Mouse (Mus musculus) E14TG2a.4 (cell line): ENCODE measurements around the gene Rassf2.

ENCODE experiments used
- H3K27me3 ChIP-seq: 2 replicates; pipeline ENCODE4 v1.6.1; 2014; ENCODE audit warnings: low read length, control low read depth; ENCODE audit not compliant: insufficient read depth
- H3K36me3 ChIP-seq: 2 replicates; pipeline ENCODE4 v1.6.1; 2014; ENCODE audit warnings: low read length, control low read depth; ENCODE audit not compliant: insufficient read depth
- H3K4me1 ChIP-seq: replicated peaks from 2 replicates; pipeline ENCODE4 v1.6.1; 2014; ENCODE audit warnings: low read depth, low read length, control low read depth
- H3K4me3 ChIP-seq: replicated peaks from 2 replicates; pipeline ENCODE4 v1.5.1; 2014; ENCODE audit warnings: mild to moderate bottlenecking, low read length
- H3K9me3 ChIP-seq: 2 replicates; pipeline ENCODE4 v1.6.1; 2014; ENCODE audit warnings: low read length, control low read depth
- CTCF ChIP-seq: conservative IDR thresholded peaks from 2 replicates; pipeline ENCODE4 v1.5.1; 2014; ENCODE audit warnings: low read length
- NANOG ChIP-seq: IDR thresholded peaks from 2 replicates; pipeline ENCODE4 v1.6.1; 2014; ENCODE audit warnings: borderline replicate concordance, low read length, mixed read lengths
- POU5F1 ChIP-seq: IDR thresholded peaks from 2 replicates; pipeline ENCODE4 v1.6.1; 2014; ENCODE audit warnings: low read length, borderline replicate concordance

The Rassf2 gene

DNA sequence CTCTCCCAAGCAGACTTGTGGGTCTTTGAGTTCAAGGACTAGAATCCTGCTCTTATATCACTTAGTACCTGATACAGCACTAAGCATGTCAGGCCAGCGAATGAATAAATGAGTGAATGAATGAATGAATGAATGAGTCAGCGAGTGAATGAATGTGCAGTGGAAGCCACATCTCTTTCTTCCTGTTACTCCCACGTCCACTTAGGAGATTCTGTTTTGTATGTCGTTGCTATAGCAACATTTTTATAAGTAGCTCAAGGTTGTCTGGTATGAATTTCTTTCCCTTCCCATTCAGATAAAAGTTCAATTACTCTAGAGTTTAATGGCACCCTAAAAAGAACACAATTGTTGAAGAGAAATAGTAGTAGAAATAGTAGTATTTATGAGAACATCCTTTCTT, 59.0 kb downstream of the Rassf2 start:
- H3K4me3 ChIP-seq: no peak overlapping the region
- no peaks in the 10 kb centered on the region for H3K36me3 ChIP-seq
- H3K27me3 ChIP-seq: no peaks in the 10 kb centered on the region
- H3K4me1 ChIP-seq: no peaks in the 10 kb centered on the region
- TF ChIP-seq NANOG (no peak), CTCF (no peak), POU5F1 (no peak)
- H3K9me3 ChIP-seq: no peaks in the 10 kb centered on the region; the same call in 1 of the 2 replicates

DNA sequence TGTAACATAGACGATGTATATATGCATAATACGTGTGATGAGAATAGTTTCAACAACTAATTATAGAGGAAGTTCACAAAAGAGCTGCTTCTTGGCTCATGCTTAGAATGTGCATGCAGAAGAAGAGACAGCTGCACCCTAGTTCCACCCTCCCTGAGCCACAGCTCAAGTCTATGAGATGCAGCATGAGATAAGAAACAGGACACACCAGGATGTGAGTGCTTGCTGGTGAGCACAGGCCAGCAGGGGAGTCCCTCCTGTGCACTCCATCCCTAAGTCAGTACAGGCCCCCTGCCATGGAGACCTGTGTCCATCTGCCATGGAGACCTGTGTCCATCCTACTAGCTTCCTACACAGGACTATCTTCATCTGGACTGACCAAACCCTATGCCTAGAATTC, 59.5 kb downstream of the Rassf2 start:
- no peaks in the 10 kb centered on the region for H3K4me1 ChIP-seq
- H3K27me3 ChIP-seq: no peaks in the 10 kb centered on the region
- H3K9me3 ChIP-seq: no peaks in the 10 kb centered on the region; the same call in 1 of the 2 replicates
- no peaks in the 10 kb centered on the region for H3K36me3 ChIP-seq
- H3K4me3 ChIP-seq: peak overlapping the region; percentile 61; the same call in 1 of the 2 replicates
- TF ChIP-seq CTCF (no peak), POU5F1 (no peak), NANOG (no peak)

DNA sequence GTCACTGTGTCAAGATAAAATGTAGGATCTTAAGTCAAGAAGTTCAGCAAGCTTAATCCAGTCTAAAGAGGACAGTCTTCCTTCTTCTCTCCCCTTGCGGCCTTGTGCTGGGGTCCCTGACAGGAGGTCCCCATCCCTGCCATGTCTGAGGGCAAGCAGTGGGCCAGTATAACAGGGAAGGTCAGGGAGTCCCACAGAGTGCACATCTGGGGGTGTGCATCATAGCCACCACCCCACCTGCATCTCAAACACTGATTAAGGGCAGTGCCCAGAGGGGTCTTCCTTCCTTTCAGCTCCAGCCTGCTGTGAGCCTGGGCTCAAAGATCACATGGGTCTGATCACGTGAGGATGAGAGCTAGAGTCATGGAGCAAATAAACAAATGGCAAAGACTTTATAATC, 68.4 kb downstream of the Rassf2 start:
- no peaks in the 10 kb centered on the region for H3K9me3 ChIP-seq
- TF ChIP-seq POU5F1: no peak
- no peak for TF ChIP-seq CTCF
- no peak for TF ChIP-seq NANOG
- no peak overlapping the region for H3K4me3 ChIP-seq
- H3K36me3 ChIP-seq: no peaks in the 10 kb centered on the region
- H3K4me1 ChIP-seq: peaks cover 26% of the 10 kb centered on the region
- no peaks in the 10 kb centered on the region for H3K27me3 ChIP-seq

DNA sequence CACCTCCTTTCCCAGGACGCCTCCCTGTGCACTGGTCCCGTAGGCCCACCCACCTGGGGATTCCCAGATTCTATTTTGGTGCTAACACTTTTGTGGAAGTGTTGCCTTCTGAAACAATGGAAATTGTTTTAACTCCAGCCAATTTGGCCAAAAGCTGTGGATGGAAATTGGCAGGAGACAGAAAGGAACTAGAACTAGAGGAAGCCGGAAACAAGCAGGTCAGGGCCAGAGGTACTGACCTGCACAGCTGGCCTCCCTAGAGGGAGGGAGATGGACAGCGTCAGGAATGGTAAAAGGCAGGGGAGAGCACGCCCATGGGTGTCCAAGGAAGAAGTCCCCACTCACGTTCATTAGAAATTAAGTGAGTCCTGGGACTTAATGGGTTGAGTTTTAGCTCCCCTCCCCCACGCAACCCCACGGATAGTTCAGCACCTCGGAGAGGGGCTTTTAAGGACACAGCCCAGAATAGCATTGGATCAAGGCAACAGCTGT, 72.3 kb downstream of the Rassf2 start:
- TF ChIP-seq CTCF (no peak), NANOG (no peak)
- Histone ChIP-seq H3K4me1 (peaks cover 65% of the 10 kb centered on the region), H3K36me3 (no peaks in the 10 kb centered on the region), H3K9me3 (no peaks in the 10 kb centered on the region), H3K27me3 (peaks cover 16% of the 10 kb centered on the region), H3K4me3 (no peak overlapping the region)

DNA sequence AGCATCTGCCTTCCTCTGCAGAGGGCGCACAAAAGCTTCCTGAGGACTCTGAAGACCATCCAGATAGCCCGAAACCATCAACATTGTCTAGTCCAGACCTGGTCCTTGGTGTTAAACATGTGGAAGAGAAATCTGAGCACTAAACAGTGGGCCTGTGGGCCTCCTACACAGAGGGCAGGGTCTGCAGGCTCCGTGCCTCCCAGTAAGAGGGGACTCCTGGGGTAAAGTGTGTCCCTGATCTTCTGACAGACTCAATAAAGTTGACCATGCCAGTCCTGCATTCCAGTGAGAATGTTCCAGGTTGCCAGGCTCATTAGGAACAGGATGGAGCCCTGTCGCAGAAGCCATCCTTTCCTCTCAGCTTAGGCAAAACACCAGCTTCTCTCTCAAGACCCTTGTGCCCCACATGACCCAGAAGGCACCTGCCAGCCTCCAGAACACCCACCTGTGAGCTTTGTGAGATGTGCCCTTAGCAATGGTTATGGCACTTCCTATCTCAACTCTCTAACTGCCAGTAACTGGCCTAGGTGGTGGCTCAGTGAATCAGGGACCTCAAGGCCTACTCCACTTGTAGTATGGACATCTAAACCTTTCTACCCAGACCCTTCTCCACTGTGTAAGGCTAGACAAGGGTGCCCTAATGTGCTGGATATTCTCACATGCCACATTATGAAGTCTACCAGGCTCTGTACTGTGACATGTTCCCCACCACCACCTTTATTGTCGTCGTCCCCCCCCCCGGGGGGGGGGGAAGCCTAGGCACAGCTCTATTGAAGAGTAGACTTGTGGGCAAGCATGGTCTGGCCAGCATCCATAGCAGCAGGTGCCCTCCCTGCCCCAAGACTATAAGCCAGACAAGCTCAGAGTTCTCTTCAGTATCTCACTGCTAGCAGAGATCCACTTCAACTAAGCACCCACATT, 73.5 kb downstream of the Rassf2 start:
- Histone ChIP-seq H3K36me3 (no peaks in the 10 kb centered on the region), H3K4me3 (no peak overlapping the region; the same call in 1 of the 2 replicates), H3K27me3 (peaks cover 26% of the 10 kb centered on the region), H3K9me3 (no peaks in the 10 kb centered on the region), H3K4me1 (peaks cover 69% of the 10 kb centered on the region)
- TF ChIP-seq CTCF (no peak), POU5F1 (no peak), NANOG (no peak)

- H3K27me3 ChIP-seq: peaks cover 28% of the 10 kb centered on the region
Measured at GRCm38 (mm10) chr2:131955264-131955663, 74.8 kb downstream of the Rassf2 start.

GRCm38 (mm10) chr2:131954835-131955234, 75.2 kb downstream of the Rassf2 start:
- Histone ChIP-seq H3K4me1 (peaks cover 75% of the 10 kb centered on the region), H3K4me3 (peak overlapping the region; percentile 60), H3K9me3 (no peaks in the 10 kb centered on the region), H3K27me3 (peaks cover 28% of the 10 kb centered on the region), H3K36me3 (no peaks in the 10 kb centered on the region)
- TF ChIP-seq CTCF (no peak), NANOG (no peak), POU5F1 (no peak)

More at GRCm38 (mm10) chr2:131955264-131955663, 74.8 kb downstream of the Rassf2 start:
- no peak for TF ChIP-seq CTCF
- TF ChIP-seq NANOG: no peak
- TF ChIP-seq POU5F1: no peak
- Histone ChIP-seq H3K4me1 (peaks cover 72% of the 10 kb centered on the region), H3K9me3 (no peaks in the 10 kb centered on the region), H3K4me3 (peak overlapping the region; percentile 60), H3K36me3 (no peaks in the 10 kb centered on the region)

DNA sequence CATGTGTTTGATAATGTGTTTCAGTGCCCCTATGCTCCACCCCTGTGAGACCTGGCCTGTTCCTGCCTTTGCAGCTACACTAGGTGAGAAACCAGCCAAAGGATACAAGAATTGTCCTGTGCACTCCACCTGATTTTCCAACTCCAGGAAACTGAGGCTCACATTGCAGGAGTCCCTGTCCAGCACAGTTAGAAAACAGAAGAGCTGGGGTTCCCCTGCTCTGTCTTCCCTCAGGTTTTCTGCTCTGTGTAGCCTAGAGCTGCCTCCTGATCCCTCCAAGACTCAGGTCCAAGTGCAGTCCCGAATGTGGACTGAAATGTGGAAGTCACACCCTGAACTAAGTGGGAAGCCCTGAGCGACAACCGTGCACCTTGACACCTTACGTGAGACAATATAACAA, 76.3 kb downstream of the Rassf2 start:
- Histone ChIP-seq H3K4me1 (peaks cover 80% of the 10 kb centered on the region), H3K36me3 (no peaks in the 10 kb centered on the region), H3K9me3 (no peaks in the 10 kb centered on the region), H3K27me3 (peaks cover 28% of the 10 kb centered on the region), H3K4me3 (peak overlapping the region; percentile 54)
- TF ChIP-seq CTCF (no peak), POU5F1 (no peak), NANOG (no peak)

GRCm38 (mm10) chr2:131952961-131953538, 77.0 kb downstream of the Rassf2 start:
- Histone ChIP-seq H3K4me3 (peak overlapping the region; percentile 54), H3K36me3 (no peaks in the 10 kb centered on the region), H3K27me3 (peaks cover 28% of the 10 kb centered on the region), H3K9me3 (no peaks in the 10 kb centered on the region), H3K4me1 (peaks cover 77% of the 10 kb centered on the region)
- TF ChIP-seq CTCF: no peak
- TF ChIP-seq NANOG: no peak
- no peak for TF ChIP-seq POU5F1
